Mouse (Mus musculus) testis, postnatal 10 days (tissue): ENCODE measurements at regions not wholly inside any gene's neighbourhood (a gene's known extent, or its start where the extent isn't known, plus 50 kb on each side); places are given as distances from the start of the nearest gene placed in this dataset.
"Not testable (repeated sequence)": the region's sequence is repeated elsewhere in the genome, so short reads cannot be mapped to it uniquely, and the experiment has no call there.

ENCODE experiments used
- DNase-seq: peaks from one replicate; pipeline ENCODE4 v3.0.0; 2021; ENCODE audit warnings: low spot score

- DNase-seq, result no peak
These were observed 187.8 kb upstream of the Tsc22d2 start for GRCm38 (mm10) chr3:58226447-58227321.

GRCm38 (mm10) chr3:58227322-58227627 lies 187.2 kb upstream of the Tsc22d2 start:
- no peak for DNase-seq

DNA sequence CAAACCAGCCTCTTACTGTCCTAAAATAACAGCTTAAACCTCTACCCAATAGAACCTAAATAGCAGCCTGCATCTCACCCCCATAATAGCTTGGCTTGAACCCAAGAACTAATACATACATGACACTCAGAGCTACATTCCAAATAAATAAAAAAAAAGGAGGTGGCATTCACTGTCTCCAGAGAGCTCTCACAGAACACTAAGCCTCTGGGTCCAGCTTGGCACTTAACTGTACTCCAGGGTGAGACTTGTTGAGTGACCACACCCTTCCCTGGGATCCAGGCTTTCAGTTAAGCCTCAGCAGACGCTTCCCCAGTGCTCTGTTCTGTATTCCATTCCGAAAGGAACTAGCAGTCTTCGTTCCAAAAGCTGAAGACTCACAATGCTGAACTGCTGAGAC lies 186.3 kb upstream of the Tsc22d2 start:
- no peak for DNase-seq

DNA sequence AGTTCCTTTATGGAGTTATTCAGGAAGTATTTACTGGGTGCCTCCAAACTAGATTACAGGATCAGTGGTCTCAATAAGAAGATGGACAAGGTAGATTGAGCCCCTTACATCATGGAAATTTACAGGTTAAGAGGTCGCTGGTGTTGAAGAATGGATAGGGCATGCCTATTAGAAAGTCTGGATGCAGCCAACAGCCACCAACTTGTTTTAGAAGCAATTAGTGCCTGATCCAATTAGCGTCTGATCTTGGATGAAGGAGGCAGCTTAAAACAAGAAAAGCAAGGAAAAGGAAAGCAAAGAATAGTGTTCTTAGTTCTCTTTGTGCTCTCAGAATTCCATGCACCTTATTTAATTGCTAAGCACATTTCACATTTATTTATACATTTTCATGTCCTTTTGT lies 182.8 kb upstream of the Tsc22d2 start:
- DNase-seq, result no peak

- no peak for DNase-seq
These were observed 181.2 kb upstream of the Tsc22d2 start for GRCm38 (mm10) chr3:58233296-58233695.

GRCm38 (mm10) chr3:58234846-58235630 lies 179.5 kb upstream of the Tsc22d2 start:
- no peak for DNase-seq

GRCm38 (mm10) chr3:58238111-58238510 lies 176.4 kb upstream of the Tsc22d2 start:
- DNase-seq, result no peak

- DNase-seq, result no peak
These were observed 173.7 kb upstream of the Tsc22d2 start for GRCm38 (mm10) chr3:58240775-58241174.

DNA sequence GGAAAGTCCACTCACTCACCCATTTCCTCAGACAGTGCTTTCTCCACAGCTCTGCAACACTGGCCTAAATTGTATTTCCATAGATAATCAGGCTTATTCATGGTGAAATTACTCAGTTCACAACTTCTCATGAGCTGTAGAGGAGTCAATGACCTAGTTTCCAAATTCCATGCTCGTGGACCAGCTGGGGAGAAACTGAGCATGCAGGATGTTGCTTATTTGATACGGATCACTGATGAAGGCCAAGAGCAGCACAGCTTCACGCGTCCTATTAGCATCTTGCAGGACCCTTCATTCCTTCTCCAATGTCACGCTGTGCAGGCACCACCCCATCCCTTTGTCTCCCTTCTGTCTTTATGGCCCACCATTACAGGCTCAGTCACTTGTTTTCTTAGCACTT lies 169.2 kb upstream of the Tsc22d2 start:
- DNase-seq, result no peak

DNA sequence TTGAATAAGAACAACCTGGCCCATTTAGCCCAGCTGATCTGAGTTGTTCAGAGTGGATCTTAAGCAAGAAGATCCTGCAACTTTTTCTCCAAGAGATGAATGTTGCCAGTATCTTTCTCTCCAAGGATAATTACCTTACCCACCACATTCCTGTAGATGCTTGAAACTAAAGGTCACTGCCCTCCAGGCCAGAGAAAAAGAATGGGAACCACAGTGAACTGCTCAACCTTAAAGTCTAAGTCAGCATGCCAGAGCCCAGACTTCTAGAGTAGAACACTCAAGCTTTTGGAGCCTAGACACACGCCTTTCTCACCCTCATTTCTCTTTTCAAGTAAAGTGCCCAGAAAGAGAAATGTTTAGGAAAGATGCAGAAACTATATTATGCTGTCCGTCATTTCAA lies 166.5 kb upstream of the Tsc22d2 start:
- no peak for DNase-seq

DNA sequence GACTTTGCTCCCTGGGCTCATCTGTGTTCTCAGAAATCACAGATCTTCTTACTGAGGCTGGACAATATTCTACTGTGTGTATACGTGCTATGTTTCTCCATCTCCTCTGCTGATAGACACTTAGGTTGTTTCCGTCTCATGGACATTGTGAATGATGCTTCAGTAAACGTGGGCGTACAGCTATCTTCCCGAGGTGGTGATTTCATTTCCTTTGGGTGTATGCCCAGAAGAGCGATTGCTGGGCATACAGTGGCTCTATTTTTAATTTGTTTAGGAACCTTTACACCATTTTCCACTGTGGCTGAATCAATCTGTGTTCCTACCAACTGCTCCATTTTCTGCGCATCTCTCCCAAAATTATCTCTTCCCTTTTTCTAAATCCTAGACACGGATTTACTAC lies 160.6 kb upstream of the Tsc22d2 start:
- DNase-seq, result no peak

- DNase-seq, result no peak
These were observed 146.7 kb upstream of the Tsc22d2 start for GRCm38 (mm10) chr3:58267606-58268325.

- DNase-seq, result not testable (repeated sequence)
These were observed 143.1 kb upstream of the Tsc22d2 start for GRCm38 (mm10) chr3:58271441-58271840.

- no peak for DNase-seq
These were observed 133.2 kb upstream of the Tsc22d2 start for GRCm38 (mm10) chr3:58281291-58281690.

- DNase-seq, result not testable (repeated sequence)
These were observed 130.1 kb upstream of the Tsc22d2 start for GRCm38 (mm10) chr3:58284371-58284770.

DNA sequence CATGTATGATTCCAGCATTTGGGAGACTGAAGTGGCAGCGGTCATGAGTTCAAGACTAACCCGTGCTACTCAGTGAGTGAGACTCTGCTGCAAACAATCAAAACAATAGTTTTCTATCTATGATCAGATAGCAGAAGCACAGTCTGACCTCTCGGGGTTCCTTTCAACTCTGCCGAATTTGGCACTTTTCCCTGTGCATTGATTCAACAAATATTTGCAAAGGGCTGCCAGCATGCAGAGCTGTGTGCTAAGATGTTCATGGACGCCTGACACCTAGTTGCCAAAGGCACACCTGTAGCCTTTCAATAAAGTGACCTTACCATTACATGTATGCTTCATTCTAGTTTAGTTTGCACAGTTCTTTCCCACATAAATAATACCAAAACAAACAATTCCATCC lies 118.7 kb upstream of the Tsc22d2 start:
- DNase-seq, result no peak

GRCm38 (mm10) chr3:58300213-58300612 lies 114.3 kb upstream of the Tsc22d2 start:
- no peak for DNase-seq

DNA sequence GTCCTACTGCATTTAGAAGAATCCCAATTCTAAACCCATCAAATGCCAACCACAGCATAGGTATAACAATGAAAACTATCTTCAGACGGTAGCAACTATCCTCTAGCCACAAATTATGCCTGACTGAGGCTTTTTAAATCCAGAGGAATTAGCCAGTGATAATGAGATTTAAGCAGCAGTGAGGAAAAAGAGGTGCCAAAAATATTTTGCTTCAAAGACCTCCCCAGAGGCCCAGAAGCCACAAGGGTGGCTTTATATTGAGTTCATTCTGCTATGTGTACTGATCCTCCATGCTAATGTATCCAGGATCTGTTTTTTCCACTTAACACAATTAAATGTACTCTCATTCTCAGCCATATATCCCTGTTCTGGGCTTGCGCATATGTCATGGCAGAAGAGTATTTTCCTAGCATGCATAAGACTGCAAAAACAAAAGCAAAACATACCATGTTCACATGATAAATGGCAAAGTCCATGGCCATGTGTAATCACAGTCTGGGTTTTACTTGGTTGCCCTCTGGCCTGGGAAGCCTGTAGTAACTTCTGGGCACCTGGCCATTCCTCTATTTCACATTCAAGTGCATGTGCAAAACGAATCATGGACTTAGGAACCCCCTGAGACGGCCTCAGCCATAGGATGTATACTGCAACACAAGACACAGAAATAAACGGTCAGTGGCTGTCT lies 113.6 kb upstream of the Tsc22d2 start:
- DNase-seq, result no peak

- no peak for DNase-seq
These were observed 112.2 kb upstream of the Tsc22d2 start for GRCm38 (mm10) chr3:58302322-58302721.

DNA sequence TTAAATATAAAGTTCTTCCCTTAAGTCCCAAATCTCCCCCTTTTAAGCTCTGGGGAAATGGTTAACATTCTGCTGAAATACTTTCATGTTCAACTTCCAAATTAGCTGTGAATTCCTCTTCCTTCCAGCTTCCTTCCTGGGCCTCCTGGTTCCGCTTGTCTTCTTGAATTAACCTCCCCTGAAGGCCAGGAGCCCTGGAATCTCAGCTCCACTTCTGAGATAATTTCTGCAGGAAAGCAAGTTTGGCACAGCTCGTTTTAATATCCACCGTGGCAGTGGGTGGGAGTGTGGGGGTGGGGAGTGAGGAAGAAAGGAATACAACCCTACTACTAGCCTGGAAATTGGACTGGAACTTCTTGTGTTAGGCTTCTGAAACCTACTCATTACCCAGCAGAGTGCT lies 110.8 kb upstream of the Tsc22d2 start:
- no peak for DNase-seq

GRCm38 (mm10) chr3:58309601-58310000 lies 104.9 kb upstream of the Tsc22d2 start:
- DNase-seq, result peak; percentile 47

DNA sequence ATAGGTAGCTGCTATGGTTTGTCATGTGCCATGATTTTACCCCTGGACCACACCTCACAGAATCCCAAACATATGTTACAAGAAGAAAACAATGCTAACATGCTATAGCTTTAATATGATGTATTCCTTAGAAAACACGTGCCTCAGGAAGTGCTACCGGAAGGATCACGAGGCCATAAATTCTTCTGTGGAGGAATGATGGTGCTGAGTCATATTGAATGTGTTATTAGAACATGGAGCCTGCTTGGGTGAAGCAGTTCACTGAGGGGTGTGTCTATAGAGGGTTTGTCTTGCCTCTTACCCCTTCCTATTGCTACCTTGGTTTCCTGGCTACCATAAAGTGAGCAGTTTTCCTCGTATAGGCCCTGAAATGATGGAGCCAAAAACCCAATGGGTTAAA lies 104.1 kb upstream of the Tsc22d2 start:
- no peak for DNase-seq
